Mouse (Mus musculus) urinary bladder, postnatal 36 days (tissue): ENCODE results near the gene Arhgap32.
A peak's percentile ranks its signal among the peaks of the same experiment; 100 is the strongest.

Experiments used
- DNase-seq, 2 experiments: peaks; one replicate each; pipeline ENCODE4 v3.0.0; 2022; ENCODE audit warnings: low spot score in 2 of 2, mixed read lengths in 1 of 2

Gene Arhgap32

DNA sequence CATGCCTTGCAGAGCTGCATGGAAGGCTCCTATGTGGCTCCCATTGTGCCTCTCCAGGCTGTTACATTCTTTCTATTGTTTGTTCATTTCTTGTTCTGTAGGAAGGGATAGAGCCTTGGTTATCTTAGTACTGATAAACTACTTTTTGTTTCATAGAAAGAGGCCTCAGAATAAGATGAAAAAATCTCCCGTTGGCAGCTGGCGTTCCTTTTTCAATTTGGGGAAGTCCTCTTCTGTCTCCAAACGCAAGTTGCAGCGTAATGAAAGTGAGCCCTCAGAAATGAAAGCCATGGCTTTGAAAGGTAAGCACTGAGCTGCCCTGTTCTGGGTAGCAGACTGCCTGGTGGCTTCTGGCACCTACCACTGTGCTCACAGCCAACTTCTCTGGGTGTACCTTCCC, 134.6 kb downstream of the Arhgap32 start:
- no peak for DNase-seq

DNA sequence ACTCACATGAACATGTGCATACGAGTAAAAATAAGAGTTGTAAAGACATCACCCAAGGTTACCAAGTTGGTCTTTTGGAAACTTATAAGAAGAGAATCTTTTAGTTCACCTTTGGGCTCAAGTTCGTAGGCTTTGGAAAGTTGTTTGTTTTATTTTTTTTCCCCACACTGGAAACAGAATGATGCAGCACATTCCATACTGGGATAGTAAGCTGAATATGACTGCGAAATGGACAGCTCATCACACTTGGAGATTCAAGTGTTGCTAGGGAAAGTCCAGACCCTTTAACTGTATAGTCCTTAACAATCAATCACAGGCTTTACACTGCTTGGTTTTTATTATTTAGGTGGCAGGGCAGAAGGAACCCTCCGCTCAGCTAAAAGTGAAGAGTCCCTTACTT, 137.8 kb downstream of the Arhgap32 start:
- no peak for DNase-seq

- no peak for DNase-seq
Measured at GRCm38 (mm10) chr9:32257365-32257764, 141.4 kb downstream of the Arhgap32 start.

DNA sequence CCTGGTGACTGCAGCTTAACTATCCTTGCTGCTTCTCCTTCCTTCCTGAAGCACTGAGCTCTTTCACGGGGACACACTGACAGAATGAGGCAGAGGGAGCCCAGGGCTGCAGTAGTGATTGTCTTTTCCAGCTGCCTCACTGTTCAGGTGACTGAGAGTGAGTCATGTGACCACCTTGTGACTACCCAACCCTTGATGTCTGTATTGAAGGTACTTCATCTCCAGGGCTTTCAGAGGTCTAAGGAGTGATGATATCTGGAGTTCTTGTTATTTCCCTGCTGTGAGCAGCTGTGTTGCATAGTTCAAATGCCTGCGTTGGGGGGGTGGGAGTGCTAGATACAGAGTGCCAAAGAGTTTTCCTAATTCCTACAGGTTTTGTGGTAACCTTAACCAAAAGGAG, 141.9 kb downstream of the Arhgap32 start:
- no peak for DNase-seq

GRCm38 (mm10) chr9:32271896-32272444, 156.0 kb downstream of the Arhgap32 start:
- peak; percentile 56 to 61 for DNase-seq

- no peak for DNase-seq
Measured at GRCm38 (mm10) chr9:32278052-32278451, 162.1 kb downstream of the Arhgap32 start.

DNA sequence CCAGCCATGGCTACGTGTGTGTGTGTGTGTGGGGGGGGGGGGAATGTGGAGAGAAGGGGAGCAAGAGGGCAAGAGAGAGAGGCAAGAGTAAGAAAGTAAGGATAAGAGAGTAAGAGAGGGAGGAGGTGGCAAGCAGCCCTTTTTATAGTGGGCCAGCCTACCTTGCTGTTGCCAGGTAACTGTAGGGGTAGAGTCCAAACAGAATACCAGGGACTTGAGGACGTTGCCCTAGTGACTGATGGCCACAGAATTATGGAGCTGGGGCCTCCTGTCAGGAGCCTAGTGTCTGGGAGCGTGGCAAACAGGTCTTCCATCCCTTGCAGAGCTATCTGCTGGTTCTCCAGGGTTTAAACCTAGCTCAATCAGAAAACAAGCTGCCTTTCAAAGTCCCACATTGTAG, 163.9 kb downstream of the Arhgap32 start:
- DNase-seq, result no peak

DNA sequence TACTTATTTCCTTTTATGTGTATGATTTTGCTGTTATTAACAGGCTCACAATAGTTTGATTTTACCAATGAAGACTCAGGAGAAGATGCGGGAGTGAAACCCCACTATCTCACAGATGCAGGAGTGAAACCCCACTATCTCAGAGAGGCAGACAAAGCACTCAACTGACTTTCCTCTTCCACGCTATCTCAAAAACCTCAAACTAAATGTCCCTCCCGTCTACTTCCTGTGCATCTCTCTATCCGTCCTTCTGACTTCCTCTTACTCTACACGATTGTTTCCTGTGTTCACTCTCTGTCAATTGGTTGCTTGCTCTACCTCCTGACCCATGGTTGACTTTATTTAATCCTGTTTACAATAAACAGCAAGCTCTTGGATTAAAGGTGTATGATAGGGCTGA, 164.5 kb downstream of the Arhgap32 start:
- no peak for DNase-seq

DNA sequence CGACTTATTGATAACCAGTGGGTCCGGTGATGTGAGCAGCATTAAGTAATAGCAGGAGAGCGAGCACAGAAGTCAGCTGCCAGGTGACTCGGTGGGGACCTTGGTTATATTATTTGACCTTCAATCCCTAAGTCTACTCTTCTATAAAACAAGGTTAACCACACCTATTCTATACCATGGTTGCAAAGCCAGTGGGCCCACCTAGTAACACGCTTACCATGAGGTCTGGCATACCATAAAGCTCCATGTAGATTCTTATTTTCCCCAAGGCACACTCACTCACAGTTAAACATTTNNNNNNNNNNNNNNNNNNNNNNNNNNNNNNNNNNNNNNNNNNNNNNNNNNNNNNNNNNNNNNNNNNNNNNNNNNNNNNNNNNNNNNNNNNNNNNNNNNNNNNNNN, 167.7 kb downstream of the Arhgap32 start:
- DNase-seq, result no peak

GRCm38 (mm10) chr9:32291618-32292017, 175.7 kb downstream of the Arhgap32 start:
- DNase-seq, result no peak

DNA sequence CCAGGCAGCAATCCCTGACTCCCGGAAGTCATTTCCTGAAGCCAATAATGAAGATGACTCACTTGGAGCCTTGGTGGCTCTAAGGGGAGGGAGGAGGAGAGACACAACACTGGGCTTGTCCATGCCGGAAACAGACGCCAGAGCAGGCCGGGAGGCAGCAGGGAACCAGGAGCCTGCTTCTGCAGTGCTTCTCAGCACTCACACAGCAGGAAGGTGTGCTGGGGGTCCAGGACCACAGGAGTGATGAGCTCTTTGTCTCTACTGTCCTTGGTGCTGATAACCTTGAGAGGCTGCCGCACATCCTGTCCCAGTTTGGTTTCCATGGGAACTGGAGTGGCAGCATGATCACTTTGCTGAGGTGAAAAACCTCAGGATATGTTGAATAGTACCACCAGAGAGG, 176.8 kb downstream of the Arhgap32 start:
- peak in 1 of 2 experiments; percentile 9 for DNase-seq

GRCm38 (mm10) chr9:32295061-32295800, 179.3 kb downstream of the Arhgap32 start:
- no peak for DNase-seq

GRCm38 (mm10) chr9:32302501-32303150, 186.7 kb downstream of the Arhgap32 start:
- DNase-seq, result no peak

GRCm38 (mm10) chr9:32311786-32312185, 195.8 kb downstream of the Arhgap32 start:
- no peak for DNase-seq

- DNase-seq, result no peak
Measured at GRCm38 (mm10) chr9:32312208-32312607, 196.3 kb downstream of the Arhgap32 start.

- no peak for DNase-seq
Measured at GRCm38 (mm10) chr9:32314071-32314470, 198.1 kb downstream of the Arhgap32 start.

GRCm38 (mm10) chr9:32315999-32316398, 200.1 kb downstream of the Arhgap32 start:
- DNase-seq, result no peak
